Mouse (Mus musculus) megakaryocyte progenitor cell, adult 5-6 weeks (primary cell): ENCODE measurements around the gene Pcnx. TPM values are rescaled to one million over a fixed set of nuclear protein-coding genes. Genes with fewer than 3 reads are reported as not detected.
A peak's percentile ranks its signal among the peaks of the same experiment; 100 is the strongest.

Source experiments
- ATAC-seq: replicated peaks from 2 replicates; pipeline ENCODE4 v1.8.0; 2016; ENCODE audit warnings: mild to moderate bottlenecking, moderate TSS enrichment, inconsistent platforms; ENCODE audit not compliant: poor library complexity
- total RNA-seq, 2 experiments: library from RNA; stranded (forward) in 1 of 2; stranded (reverse) in 1 of 2; fragments of 157-497, 149-512 nt in 1 of 2; fragments of 200-1000 nt in 1 of 2; gene quantifications; 2 replicates each; pipeline versions ENCODE4 v1.2.3 to v1.2.4; 2015 to 2017

Pcnx gene
- total RNA-seq, 2 experiments from 2014 or later, result 10.0 to 32.2 TPM

DNA sequence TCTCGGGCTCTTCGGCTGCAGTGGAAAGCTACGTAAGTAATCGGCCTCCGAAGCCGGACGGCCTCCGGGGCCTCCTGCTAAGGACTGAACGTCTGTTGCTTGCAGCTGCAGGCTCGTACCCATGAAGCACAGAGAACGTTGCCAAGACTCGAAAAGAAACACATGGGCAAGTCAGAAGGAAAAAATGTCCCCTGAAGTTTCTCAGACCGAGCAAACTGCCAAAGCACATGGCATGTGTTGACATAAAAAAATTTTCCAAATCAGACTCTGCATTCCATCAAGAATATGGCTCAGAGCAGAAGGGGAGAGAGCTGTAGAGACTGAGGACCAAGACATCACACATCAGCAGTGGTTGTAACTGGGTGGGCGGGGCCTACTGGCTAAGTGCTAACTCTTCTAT is 6.8 kb upstream of the Pcnx start:
- no peak for ATAC-seq

DNA sequence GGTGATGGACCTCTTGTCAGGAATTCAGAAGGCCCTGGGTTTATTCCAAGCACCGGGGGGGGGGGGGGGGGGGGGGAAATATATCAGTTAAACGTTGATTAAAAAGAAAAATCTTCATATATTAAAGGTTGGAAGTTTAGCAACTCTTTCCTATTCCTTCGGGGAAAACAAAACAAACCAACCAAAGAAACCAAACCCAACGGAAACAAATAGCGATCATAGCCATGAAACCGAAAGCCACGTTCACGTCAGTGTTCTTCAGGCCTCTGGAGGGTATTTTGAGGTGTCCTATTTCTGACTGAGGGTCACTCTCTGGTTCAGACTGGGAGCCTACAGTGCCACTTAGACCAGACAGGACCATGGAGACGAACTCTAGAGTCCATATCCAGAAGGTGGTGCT is 6.3 kb upstream of the Pcnx start:
- no peak for ATAC-seq

DNA sequence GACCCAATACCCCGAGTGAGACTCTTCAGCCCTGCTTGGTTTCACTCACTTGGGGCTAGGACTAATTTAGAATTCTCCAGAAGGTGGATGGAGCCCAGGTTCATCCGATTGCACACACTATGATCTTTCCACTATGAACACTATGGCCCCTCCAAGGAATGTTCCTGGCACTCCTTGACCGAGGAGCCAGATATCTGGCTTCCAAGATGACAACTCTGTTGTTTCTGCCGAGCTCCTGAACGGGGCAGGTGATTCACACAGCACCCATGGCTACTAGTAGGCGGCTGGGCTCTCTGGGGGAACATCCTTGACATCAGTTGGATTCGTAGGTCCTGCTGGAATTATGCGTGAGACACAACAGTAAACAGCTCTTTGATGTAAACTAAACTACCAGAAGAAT is 4.8 kb upstream of the Pcnx start:
- ATAC-seq, result no peak

DNA sequence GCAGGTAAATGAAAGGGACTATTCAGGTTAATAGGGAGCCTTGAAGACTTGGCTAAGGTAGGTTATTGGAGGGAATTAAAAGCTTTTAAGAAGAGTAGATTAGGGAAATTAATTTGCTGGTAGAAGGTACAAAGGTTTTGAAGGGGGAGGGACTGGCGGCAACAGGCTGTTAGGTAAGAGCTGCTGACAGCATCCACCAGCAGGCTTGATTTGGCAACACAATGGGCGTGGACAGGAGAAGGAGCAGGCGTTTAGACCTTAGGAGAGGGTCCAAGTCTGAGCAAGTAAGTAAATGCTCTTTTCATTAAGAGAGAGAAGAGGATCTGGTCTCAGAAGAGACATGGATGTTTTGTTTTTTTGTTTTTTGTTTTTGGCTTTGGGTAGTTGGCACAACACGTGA is 3.1 kb upstream of the Pcnx start:
- peak; percentile 65 for ATAC-seq

DNA sequence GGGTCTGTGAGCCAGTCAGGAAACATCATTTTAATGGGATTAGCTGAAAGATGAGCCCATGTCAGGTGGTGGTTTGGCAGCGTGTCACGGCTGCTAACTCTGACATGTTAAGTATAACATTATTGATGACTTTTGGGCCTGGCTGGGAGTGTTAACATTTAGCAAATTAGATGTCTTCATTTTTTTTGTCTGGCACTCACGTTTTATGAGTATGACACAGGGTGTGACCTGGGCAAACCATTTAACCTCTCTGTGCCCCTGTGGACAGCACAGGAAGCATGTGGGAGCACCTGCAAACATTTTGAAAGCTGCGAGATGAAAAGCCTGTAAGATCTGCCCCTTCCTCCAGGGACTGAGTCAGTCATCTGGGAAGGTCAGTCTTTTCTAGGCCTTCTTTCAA is 2.6 kb upstream of the Pcnx start:
- no peak for ATAC-seq

DNA sequence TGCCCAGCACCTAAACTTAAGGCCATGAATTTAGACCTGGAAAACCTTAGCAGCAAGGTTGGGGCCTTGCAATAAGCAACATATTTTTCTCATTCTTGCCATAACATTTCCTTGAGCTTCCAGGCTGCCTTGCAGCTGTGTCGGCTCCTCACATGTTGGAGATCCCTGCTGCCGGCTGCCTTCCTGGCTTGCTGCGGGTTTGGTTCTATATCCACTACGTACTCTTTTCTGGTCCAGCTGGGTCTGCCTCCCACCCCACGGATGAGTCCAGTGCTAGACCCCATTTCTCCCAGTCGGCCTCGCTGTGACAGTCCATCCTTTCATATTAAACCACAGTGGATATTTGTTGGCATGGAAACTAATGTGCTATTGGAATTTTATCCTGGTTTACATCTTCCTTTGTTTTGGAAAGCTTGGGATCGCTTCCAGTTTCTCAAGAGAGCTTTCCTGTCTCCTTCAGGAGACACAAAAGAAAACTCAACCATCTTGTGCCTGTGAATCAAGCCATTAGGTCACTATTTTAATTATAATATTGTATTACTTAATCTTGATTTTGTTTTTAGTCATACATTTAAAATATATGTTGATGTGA is 1.7 kb upstream of the Pcnx start:
- no peak for ATAC-seq

DNA sequence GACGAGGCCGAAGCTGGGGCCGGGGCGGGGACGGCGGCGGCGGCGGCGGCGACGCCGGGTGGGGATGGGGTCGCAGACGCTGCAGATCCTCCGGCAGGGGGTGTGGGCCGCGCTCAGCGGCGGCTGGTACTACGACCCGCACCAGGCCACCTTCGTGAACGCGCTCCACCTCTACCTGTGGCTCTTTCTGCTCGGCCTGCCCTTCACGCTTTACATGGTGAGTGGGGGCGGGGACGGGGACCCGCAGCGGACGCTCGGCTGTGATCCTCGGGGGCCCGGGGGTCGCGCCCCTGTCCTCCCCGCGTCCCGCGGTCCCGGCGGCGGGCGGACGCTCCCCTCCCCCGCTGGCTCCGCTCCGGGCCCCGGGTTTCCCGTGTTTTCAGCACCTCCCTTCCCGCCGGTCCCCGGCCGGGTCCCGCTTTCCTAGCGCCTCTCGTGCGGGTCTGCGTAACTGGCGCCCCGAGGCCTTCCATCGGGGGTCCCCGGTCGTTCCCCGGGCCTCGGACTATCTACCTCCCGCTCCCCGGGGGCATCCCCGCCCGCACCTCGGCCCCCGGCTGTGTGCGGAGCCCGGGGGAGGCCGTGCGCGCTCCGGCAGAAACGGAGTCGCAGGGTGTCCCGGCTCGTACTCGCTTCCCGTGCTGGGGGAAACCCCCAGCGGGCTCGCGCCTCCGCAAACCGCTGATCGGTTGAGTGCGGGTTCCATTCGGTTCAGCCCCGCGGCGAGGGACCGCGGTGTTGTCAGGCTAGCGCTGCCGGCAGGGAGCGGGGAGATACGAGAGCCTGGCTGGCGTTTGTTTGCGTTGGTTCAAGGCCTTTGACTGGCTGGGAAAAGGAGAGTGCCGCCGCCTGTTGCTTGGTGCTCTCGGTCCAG is 722 bp downstream of the Pcnx start:
- ATAC-seq, result peak; percentile 30

DNA sequence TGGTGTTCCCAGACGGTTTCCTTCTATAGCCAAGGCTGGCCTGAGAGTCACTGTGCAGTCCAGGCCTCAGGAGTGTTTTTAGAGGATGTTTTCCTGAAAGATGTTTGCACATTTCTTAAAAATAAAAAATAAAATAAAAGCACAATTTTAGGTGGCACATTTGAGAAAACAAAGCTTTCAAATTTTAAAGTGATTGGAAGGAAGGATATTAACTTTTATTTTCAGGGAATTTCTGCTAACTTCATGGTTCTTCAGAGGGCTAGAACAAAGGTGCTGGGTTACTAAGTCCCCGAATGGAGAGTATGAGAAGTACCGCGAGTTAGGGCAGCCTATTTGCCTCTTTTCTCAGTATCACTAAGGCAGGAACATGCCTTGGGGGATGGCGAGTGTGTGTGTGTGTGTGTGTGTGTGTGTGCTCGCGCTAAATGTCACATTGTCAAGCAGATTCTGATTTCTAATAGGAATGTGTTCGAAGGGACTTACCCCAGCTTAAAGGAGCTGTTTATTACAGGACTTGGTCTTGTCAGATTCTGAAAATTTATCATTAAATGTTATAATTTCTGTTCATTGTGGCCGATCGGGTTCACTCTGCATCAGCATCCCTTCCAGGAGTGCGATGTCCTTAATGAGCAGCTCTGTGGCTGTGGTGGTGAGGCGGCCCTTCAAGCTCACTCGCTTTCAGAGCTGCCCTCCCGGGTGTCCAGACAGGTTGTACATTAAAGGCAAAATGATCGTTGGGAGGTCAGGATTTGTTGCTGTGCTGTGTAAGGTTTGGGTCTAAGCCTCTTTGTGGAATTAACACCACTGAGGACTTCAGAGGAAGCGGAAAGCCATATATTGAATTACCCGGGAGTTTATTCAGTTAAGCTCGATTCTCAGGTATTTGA is 1.6 kb downstream of the Pcnx start:
- no peak for ATAC-seq

DNA sequence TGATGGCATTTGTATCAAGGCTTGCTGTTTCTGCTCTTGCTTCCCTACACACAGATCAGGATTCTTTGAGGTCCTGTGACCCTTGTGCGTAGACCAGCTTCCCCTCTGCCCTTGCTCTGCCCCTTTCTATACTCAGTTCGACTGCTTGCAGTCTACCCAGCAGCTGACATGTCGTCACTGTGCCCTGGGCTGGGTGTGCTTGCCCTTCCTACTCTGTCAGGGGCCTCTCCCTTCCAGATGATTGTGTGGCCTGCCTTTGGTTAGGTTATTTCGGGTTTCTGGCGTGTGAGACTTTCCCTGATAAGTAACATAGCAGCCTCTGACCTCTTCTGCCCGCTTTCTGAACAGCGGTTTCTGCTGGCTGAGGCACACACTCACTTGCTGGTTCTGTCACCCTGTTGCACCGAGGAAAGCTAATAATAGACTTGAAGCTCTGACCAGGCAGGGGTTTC is 2.6 kb downstream of the Pcnx start:
- ATAC-seq, result peak; percentile 68

DNA sequence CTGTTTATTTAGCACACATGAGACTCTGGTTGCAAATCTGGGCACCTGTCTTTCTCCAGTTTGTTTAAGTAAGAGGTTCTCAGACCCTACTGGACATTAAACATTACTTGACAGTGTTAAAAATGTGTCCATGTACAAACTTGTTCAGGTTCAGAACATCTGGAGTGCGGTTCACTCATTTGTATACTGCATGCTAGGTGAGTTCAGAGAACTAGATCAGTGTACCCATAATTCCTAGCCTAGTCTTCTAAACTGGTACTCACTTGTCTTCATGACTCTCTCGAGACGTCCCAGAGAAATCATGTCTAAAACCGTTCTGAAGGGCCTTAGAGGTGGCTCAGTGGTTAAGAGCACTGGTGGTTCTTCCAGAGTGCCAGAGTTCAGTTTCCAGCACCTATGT is 4.1 kb downstream of the Pcnx start:
- ATAC-seq, result no peak

DNA sequence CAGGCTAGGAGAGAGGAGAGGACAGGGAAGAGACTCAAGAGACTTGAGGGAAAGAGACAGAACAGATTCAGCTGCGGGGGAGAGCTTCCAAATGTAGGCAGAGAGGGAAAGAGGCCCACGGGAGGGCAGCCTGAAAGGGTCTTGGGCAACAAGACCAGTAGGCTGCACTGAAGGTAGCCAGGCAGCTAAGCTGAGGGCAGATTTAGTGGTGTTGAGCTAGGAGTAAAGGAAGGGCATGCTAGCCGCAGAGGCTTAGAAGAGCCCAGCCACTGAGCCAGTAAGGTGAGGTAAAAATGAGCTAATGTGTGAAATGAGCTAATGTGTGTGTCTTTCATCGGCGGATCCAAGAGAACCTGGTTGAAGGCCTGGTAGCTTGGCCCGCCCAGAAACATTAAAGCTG is 5.4 kb downstream of the Pcnx start:
- ATAC-seq, result no peak

DNA sequence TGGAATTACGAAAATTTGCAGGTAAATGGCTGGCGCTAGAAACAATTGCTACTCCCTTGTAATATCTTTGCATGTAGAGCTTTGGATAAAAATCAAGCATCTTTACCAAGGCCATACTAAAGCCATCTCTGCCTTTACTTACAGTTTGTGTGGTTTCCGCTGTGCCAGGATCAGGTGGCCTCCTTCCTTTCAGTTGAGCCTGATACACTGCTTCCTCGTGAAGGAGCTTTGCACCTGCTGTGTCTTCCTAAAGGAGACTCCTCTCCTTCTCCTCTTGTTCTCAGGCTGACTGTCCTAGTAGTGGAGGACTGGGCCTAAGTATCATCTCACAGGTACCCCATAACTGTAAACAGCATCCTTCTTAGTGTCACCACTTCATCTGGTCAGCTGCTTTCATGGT is 7.5 kb downstream of the Pcnx start:
- ATAC-seq, result no peak

DNA sequence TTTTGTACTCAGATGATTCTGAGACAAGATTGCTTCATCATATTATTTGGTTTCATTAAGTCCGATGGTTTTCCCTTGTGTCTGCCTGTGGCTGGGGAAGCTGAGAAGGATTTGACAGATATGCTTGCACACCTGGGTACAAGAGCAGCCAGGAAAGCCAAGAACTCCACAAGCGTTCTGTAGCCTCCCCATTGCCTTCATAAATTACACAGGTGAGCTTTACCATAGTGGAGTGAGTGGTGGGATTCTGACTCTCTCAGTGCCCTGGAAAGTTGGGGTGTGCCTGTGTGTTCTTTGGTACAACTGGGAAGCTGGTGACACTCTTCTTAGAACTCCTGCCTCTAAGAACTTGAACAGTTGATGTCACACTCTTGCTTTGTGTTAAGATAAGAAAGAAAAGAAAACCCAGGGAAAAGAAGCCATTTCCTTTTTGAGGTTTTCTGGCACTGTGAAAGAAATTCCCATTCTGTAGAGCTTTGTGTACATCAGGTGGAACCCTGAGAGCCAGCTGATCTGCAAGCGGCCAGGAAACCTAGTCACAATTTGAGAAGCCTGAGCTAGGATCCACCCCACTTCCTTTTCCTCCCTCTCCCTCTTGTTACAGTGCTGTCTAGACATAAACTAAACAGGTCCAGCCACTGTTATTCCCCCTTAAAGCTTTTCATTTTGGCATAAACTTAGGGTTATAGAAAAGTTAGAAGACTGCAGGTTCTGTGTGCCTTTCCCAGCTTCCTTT is 9.6 kb downstream of the Pcnx start:
- ATAC-seq, result no peak

DNA sequence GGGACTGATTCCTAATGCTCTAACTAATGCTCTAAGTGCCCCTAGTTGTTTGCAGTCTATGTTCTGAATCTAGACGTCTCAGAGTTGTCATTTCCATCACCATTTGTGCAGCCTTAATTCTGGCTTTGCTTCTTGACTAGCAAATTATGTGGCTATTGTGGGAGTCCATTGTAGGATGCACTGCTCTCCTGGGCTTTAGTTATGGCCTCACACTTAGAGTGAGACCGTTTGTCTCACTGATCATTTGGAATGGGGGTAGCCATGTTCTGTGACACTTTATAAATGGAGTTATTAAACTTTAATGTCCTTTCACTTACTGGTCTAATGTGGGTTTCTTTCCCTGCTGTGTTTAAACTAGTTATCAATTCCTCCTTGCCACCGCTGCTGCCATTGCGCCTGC is 13.5 kb downstream of the Pcnx start:
- ATAC-seq, result no peak

DNA sequence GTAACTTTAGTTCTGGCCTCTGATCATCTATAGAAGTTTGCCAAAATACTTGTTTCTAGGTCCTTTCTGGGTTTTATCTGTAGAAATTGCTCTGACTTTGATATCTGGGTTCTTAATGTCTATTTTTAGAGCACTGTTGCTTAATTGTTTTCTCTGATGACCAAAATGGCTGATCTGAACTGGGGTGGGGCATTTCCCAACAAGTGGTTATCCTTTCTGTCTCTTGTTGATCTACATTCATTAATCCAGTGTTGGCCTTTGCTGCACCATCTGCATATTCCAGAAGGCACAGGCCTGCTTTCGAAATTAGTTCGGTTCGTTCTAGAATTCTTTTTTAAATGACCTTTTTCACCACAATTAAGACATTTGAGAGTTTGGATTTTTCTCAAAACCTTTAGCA is 20.3 kb downstream of the Pcnx start:
- ATAC-seq, result no peak

DNA sequence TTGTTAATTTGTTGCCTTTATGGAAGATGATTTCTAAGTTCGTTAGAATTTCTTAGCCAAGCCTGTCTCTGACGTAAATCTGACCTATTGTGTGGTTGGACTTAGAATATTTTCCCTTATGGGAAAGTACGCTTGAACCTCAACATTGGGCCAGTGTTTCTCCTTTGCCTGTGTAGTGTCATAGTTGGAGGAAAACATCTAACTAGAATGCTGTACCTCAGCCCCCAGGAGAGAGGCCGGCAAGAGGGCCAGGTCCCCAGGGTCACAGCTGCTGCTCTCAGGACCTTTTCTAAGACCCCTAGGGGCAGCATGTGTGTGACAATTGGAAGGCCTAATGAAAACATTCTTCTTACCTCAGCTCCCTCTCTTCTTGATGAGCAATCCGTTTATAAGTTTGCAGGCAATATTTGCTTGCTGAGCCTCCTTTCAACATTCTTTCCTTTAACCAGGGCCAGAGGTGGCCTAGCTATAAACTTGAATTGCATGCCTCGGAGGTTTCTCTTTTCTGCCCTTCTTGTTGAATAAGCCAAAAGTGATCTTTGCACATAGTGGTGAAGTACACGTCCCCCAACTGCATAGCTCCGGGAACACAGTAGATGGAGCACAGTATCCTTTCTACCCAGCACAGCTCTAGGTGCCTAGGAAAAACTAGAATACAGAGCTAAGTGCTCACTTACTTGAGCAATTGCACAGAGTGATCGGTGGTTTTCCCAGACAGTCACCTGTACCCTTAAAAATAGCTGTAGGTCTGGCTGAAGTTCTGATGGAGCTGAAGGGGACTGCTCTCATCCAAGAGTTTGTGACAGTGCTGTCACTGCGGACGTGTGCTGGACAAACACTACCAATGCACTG is 23.7 kb downstream of the Pcnx start:
- no peak for ATAC-seq

DNA sequence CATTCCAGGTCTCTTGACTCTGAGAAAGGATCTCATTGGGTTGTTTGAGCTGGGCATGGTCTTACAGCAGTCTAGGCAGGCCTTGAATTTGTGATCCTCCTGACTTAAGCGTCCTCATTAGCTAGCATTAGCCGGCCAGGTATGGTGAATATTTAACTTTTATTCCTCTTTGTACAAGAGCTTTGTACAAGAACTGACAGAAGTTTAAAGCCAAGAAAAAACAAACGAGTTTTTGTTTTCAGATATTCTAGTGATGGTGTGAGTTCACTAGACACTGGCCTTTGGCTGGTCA is 24.2 kb downstream of the Pcnx start:
- no peak for ATAC-seq

DNA sequence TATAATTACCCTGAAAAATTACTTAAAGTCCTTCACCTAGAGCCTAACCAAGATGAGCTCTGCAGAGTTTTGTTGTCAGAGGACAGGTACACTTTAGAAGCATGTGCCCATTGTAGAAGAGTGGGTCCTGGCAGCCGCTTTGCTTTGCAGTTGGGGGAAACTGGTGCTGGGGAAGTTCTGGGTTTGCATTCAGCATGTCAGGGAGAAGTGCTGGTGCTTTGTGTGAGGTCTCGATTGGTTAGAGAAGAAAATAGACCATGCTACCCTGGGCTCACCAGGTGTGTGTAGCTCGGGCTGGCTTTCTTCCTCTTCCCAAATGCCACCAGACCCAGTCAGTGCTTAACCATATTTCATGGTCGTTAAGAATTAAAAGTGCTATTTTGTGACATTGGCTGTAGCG is 25.2 kb downstream of the Pcnx start:
- ATAC-seq, result no peak

DNA sequence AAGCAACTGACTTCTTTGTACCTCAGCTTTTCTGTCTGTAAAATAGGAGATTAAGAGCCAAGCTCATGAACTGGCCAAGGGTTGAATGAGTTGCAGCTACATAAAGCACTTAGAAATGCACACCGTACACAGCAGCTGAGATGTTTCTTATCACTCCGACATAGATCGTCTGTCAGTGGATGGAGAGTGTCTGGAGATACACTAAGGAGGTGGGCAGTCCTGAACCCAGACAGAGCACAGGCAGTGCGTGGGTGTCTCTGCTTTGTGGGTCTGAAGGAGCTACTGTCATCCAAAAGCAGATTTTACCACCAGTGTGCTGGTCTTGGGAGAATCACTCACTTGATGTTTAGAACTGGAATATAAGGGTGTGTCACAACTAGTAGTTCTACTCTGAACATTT is 26.2 kb downstream of the Pcnx start:
- ATAC-seq, result no peak

DNA sequence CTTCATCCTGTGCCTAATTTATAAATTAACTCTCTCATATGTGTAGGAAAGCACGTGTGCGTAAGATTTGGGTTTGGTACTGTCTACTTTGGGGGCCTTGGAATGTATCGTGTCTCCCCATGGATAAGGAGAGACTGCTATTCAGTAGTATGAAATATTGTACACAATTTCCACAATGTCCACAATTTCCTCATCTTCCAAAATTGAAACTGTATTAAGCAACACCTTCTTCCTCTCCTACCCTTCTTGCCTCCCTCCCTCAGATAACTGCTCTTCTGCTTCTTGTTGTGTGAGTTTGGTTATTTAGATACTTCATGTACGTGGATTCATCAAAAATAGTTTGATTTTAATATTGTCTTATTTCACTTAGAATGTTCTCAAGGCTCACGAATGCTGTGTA is 29.1 kb downstream of the Pcnx start:
- ATAC-seq, result peak; percentile 81
